Comparison of ENCODE assay signal across 22 mouse cellular contexts in the genomic region with DNA sequence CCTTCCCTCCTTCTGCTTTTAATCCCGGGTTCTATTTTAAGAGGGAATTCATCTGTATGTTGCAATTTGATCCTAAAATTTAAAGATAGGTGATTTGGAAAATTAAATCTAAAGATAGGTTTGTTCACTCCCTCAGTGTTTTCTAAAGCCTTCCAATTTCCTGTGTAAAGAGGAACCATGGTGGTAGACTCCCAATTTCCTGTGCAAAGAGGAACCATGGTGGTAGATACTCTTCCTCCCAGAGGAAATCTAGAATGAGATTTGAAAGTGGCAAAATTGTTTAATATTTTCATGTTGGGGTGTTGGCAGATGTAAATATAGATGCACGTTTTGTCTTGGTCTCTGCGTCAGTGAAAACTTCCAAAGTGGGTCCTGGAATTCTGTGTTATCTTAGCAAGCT.
"Had no signal": no experiment of that assay in that cellular context is flagged by ENCODE, and none has a peak within 500 bp of the region (broad histone marks: within the 10 kb centered on the region; RNA-seq: fewer than 3 reads in every experiment).

No protein-coding gene starts in this region.

- H3K36me3 ChIP-seq: heart, embryonic 10.5 days; heart, embryonic 12.5 days; hindbrain, embryonic 10.5 days; hindbrain, embryonic 12.5 days; intestine, embryonic 15.5 days; limb, embryonic 10.5 days; limb, embryonic 12.5 days had no signal

- H3K4me1 ChIP-seq: heart, embryonic 10.5 days; hindbrain, embryonic 10.5 days; hindbrain, embryonic 12.5 days; intestine, embryonic 15.5 days; limb, embryonic 12.5 days had no signal

- H3K27me3 ChIP-seq: heart, embryonic 12.5 days; hindbrain, embryonic 12.5 days; intestine, embryonic 15.5 days had no signal

- H3K4me3 ChIP-seq: heart, embryonic 10.5 days; heart, embryonic 12.5 days; hindbrain, embryonic 10.5 days; hindbrain, embryonic 12.5 days; intestine, embryonic 15.5 days; layer of hippocampus, adult 2 months; limb, embryonic 10.5 days; limb, embryonic 12.5 days had no signal

- H3K9me3 ChIP-seq: heart, embryonic 10.5 days; heart, embryonic 12.5 days; hindbrain, embryonic 10.5 days; hindbrain, embryonic 12.5 days; intestine, embryonic 15.5 days; limb, embryonic 10.5 days; limb, embryonic 12.5 days had no signal

- H3K9ac ChIP-seq: heart, embryonic 12.5 days; hindbrain, embryonic 12.5 days; hindbrain, embryonic 14.5 days; intestine, embryonic 15.5 days; limb, embryonic 12.5 days had no signal

- ATAC-seq: inflammation-experienced regulatory T-cells, adult 6 months; intestine, embryonic 15.5 days; intestine, postnatal 0 days had no signal

- DNase-seq: gastrocnemius, postnatal 14 days; gastrocnemius, postnatal 36 days; heart, adult 18-20 months; heart, postnatal 10 days; heart, postnatal 4 days; kidney, adult 18-20 months; kidney, adult 8-10 months; kidney, postnatal 10 days; kidney, postnatal 25 days; kidney, postnatal 4 days had no signal

- H3K4me2 ChIP-seq: heart, embryonic 12.5 days; hindbrain, embryonic 12.5 days; hindbrain, embryonic 14.5 days; intestine, embryonic 15.5 days; limb, embryonic 12.5 days; liver, embryonic 11.5 days had no signal

- H3K27ac ChIP-seq: heart, embryonic 10.5 days; hindbrain, embryonic 10.5 days; hindbrain, embryonic 12.5 days; hindbrain, embryonic 14.5 days; intestine, embryonic 15.5 days; layer of hippocampus, adult 2 months; limb, embryonic 10.5 days; limb, embryonic 12.5 days had no signal
